Mouse (Mus musculus) heart, adult 10 weeks (tissue): ENCODE data around the gene Abcd1. TPM values are rescaled to one million over a fixed set of nuclear protein-coding genes. Genes with fewer than 3 reads are reported as not detected.

Source experiments
- polyA plus RNA-seq: library from polyadenylated mRNA; stranded (reverse); fragments of 350-450 nt; fragmentation: Illumina TruSeq; extraction: RNeasy Lipid Tissue Mini Kit (QIAGEN cat#74804); gene quantifications from one replicate; pipeline ENCODE4 v1.2.3, GENCODE M21; 2014; ENCODE audit warnings: low read depth, low replicate concordance

The Abcd1 gene
- 23.0 TPM for polyA plus RNA-seq

DNA sequence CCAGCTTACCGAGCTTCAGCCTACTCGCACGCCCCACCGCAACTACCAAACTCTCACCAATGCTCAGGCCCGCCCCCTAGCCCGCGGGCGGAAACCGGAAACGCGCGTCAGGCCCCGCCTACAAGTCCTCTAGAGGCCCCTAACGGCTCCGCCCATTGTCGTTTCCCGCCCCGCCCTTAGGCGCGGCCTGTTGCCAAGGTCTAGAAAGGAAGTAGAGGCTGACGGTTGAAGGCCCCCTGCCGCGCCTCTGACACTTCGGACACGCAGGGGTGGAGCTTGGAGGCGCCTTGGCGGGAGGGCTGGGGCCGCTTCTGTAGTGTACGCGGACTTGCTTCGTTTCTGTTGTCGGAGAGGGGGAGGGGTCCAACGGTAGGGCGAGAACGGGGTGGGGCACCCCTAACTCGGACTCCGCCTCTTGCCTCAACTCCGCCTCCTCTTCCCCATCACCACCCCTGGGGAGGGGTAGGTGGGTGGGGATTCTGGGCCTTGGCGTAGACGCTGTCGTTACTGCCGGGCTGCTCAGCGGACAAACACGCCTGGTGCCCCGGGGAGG lies at the start of gene Abcd1, which contains the start of gene Bcap31:
Gene Abcd1, plus strand, starts transcription at position 489 of the 553 bp plus-strand sequence.
Gene Bcap31, minus strand, starts transcription at position 67 of the 553 bp plus-strand sequence.

DNA sequence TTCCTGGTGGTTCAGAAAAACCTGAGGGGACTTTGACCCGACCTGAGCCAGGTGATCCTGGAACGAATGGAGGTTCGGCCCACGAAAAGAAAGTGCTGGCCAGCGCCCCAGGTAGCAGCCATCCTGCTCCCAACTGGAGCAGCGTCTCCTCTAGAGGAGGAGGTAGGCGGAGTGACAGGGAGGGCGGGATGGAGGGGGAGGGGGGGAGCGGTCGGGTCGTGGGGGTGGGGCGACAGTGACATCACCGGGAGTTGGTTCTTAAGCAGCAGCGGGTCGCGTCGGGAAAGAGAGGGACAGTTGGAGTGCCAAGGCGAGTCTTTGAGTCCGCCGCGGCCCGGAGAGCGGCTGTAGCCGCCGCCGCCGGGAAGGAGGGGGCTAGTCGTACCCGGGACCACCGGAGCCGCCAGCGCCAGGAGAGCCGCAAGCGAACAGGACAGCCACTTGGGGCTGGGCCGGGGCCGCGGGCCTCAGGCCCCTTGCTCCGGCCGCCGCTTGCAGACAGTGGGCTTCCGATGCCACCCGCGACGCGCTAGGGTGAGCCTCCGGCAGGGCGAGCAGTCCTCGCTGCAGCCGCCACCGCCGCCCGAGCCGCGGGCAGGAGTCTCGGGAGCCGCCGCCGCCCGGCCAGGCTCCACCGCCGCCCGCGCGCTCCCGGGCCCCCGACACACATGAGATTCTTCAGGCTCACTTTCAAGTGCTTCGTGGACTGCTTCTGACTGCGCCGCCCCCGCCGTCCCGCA lies 43.3 kb upstream of the Abcd1 start, which contains the start of gene Slc6a8:
Gene Slc6a8, plus strand, starts transcription at position 272 of the 740 bp plus-strand sequence.

DNA sequence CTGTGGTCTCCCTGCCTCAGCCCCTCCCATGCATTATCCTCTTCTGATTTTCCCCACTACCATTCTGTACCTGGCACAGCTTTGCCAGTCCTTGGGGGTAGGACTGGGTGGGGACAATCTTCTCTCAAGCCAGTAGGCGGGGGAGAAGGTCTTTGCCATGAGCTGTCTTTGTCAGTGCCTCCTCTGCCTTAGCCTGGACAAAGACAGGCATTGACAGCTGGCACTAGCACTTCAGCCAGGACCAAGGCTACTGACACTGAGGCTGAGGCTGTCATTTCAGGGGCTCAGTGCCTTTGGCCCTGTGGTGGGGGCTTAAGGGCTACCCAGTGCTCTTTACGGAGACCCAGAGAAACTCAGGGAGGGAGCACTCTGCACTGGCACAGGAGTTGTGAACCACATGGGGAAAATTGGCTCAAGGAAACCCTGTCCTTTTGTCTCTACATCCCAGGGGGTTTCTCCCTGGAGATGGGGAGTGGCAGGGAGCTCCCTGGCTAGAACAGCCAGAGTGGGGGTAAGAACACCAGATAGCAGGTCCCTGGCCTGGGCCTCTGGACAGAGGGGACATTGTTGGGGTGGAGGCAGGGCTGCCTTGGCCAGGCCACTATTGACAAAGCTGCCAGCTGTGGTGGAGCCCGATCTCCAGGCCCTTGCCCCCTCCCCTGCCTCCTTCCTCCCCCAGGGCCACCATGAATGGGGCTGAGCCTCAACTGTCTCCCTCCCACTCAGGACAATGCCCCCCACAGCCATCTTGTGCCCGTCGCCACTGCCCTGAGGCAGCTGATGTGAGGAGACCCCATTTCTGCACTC lies 40.1 kb downstream of the Abcd1 start, which contains the start of gene Plxnb3:
Gene Plxnb3, plus strand, starts transcription at position 757 of the 807 bp plus-strand sequence.

GRCm38 (mm10) chrX:73774168-73774760 lies 57.9 kb downstream of the Abcd1 start, which contains the start of gene Srpk3:
Gene Srpk3 (plus strand): TSS chrX:73774405.

DNA sequence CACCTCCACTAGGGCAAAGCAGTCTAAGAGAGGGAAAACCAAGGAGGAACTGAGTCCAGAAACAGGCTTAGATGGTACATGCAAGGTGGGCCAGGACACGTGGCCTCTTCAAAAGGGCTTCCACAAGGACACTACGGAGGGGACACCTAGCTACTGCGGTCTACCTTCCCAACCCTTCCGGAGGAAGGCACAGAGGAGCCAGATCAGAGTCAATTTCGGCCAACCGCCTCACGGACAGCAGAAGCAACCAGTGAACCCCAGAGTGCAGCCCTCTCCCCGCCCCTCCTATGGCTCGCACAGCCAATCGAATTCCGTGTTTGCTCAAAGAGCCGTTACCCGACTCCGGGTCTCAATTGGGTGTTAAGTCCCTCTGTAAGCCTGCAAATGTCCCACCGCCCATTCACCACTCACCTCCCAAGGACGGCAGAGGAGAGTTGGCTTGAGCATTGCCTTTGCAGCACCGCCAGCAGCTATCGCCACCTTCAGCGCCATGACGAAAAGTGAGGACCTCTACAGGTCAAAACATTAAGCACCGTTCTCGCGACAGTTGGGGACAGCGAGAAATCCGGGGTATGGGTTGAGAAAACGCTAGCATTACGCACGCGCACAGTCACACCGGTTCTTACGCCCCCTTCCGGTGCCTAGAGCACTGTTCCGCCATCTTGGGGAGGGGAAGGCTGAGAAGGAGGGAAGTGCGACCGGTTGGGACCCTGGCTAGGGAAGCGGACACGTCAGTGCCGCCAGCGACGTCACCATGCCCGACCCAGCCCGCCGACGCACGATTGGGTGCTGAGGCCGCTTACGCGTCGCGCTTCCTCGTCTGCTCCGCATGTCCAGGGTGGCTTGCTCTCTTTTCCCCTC lies 70.2 kb downstream of the Abcd1 start, which contains the start of the genes Idh3g and Ssr4:
Gene Idh3g, minus strand, starts transcription at position 534 of the 861 bp plus-strand sequence.
Gene Ssr4, plus strand, starts transcription at position 665 of the 861 bp plus-strand sequence.

Other genes with a start within 250 kb of the Abcd1 start
- 227 TPM for gene Bgn, start 233.0 kb upstream of the Abcd1 start, polyA plus RNA-seq
- gene Atp2b3, start 213.5 kb upstream of the Abcd1 start, polyA plus RNA-seq, result not detected
- gene Dusp9, start 77.2 kb upstream of the Abcd1 start, polyA plus RNA-seq, result not detected
- gene Pnck, start 56.5 kb upstream of the Abcd1 start, polyA plus RNA-seq, result 9.6 TPM
- 174 TPM for gene Slc6a8, start 43.4 kb upstream of the Abcd1 start, polyA plus RNA-seq
- gene Bcap31, start 422 bp upstream of the Abcd1 start, polyA plus RNA-seq, result 79.9 TPM
- 3.2 TPM for gene Plxnb3, start 40.5 kb downstream of the Abcd1 start, polyA plus RNA-seq
- gene Srpk3, start 57.8 kb downstream of the Abcd1 start, polyA plus RNA-seq, result 40.2 TPM
- 838 TPM for gene Idh3g, start 70.3 kb downstream of the Abcd1 start, polyA plus RNA-seq
- gene Ssr4, start 70.4 kb downstream of the Abcd1 start, polyA plus RNA-seq, result 99.4 TPM
- 1.2 TPM for gene Pdzd4, start 108.4 kb downstream of the Abcd1 start, polyA plus RNA-seq
- not detected for gene Avpr2, start 175.5 kb downstream of the Abcd1 start, polyA plus RNA-seq
- 2.0 TPM for gene L1cam, start 179.5 kb downstream of the Abcd1 start, polyA plus RNA-seq
- gene Arhgap4, start 205.3 kb downstream of the Abcd1 start, polyA plus RNA-seq, result 1.8 TPM
- 66.2 TPM for gene Naa10, start 205.3 kb downstream of the Abcd1 start, polyA plus RNA-seq
- gene Renbp, start 214.3 kb downstream of the Abcd1 start, polyA plus RNA-seq, result 5.6 TPM
- gene Hcfc1, start 249.8 kb downstream of the Abcd1 start, polyA plus RNA-seq, result 32.9 TPM